Mouse (Mus musculus): Measurements from ENCODE around the gene Sugp1.

The Sugp1 gene

DNA sequence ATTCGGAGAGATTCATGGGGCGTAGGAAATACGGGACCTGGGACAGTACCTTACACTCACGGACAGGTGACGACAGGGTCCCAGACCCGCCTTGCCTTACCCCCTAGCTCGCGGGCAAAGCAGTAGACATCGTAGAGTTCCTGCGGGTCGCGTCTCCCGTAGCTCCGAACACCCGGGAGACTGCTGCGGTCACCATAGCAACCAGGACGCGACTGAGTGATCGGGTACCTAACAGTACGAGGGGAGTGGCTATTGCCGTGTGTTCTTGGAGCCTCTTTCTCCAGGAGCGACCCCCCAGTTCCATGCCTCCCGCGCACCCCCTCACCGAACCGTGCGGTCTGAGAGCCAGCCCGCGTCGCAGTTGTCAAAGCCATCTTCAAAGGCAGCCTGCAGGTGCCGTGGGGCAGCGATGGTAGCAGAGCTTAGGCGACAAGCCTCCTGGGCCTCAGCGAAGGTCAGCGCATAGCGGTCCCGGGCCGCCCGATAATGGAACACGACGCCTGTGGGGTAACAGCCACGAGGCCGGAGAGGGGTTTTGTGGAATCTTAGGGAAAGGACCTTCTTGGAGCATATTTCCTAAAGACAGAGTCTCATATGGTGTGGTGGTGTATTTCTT is 69.9 kb downstream of the Sugp1 start:
- no peak for DNase-seq

DNA sequence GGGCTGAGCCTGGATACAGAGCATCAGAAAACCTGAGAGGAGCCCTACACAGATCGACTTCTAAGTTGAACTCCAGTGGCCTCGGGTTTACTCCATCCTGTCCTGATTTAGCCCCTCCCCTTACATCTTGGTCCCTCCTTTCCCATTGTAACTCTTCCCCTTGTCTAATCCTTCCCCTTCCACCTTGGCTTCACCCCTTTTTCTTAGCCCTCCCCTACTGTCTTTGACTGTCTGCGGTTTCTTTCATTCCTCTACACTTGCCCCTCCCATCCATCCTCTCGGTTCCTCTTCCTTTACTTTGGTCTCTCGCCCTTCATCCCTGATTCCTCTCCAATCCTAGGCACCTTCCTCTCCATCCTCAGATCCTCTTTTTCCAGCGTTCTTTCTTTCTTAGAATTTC is 71.9 kb downstream of the Sugp1 start:
- DNase-seq, result no peak

DNA sequence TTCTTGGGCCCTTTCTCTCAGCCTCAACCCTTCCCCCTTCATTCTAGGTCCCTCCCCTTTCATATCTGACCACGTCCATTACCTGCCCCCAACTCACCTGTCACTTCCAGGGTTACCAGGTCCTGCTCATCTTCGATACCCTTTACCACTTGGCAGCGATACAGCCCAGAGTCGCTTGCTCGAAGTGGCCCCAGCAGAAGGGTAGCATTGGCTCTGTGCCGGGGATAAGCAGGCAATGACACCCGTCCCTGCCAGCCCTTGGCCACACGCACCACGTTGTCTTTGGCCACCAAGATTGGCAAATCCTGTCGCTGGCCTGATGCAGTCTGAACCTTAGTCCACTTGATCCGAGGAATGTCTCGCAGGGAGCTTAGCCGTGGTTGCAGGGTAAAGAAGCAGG is 72.3 kb downstream of the Sugp1 start:
- no peak for DNase-seq

GRCm38 (mm10) chr8:70117611-70118010 is 75.0 kb downstream of the Sugp1 start:
- no peak for DNase-seq

- DNase-seq, result no peak
Observed at GRCm38 (mm10) chr8:70118726-70119700, 76.4 kb downstream of the Sugp1 start.

DNA sequence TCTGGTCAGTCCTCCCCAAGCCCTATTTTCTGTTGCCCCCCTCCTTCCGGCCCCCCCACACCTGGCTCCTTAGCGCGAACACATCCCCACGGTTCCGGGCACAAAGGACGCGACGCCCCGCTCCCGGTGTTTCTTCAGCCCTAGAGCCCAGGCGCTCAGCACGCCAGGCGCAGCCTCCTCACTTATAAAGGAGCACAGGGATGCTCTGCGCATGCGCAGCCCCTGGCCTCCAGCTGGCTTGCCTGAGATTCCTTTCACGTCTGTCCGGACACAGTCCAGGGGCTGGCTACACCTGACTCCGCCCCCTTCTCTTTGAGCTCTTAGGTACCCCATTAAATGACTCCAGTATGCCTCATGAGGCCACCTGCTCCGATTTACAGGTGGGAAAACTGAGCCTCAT is 78.1 kb downstream of the Sugp1 start, which contains the start of gene Ncan:
TSS of gene Ncan (minus strand) at position 207 of the 400 bp plus-strand sequence.
- peak; percentile 83 for DNase-seq

Data from cerebellum, adult 11 months (tissue).